Mouse (Mus musculus) layer of hippocampus, postnatal 14 days (tissue): Measurements from ENCODE around the gene Fabp3. TPM values are rescaled to one million over a fixed set of nuclear protein-coding genes. Genes with fewer than 3 reads are reported as not detected.

ENCODE experiments used
- DNase-seq, 2 experiments: peaks; one replicate each; pipeline ENCODE4 v3.0.0; 2021 to 2022; ENCODE audit warnings: low spot score in 2 of 2, mixed read lengths in 1 of 2
- total RNA-seq, 2 experiments: library from RNA; stranded (reverse); gene quantifications; 2 replicates each; pipeline ENCODE4 v1.2.3; 2021

Gene Fabp3
- total RNA-seq, 2 experiments from 2014 or later = 137 to 138 TPM

GRCm38 (mm10) chr4:130323165-130323564, 14.8 kb downstream of the Fabp3 start:
- DNase-seq = no peak

- no peak for DNase-seq
These were observed 15.2 kb downstream of the Fabp3 start for GRCm38 (mm10) chr4:130323607-130324006.

GRCm38 (mm10) chr4:130325446-130325845, 17.1 kb downstream of the Fabp3 start:
- no peak for DNase-seq

- DNase-seq = no peak
These were observed 19.0 kb downstream of the Fabp3 start for GRCm38 (mm10) chr4:130327366-130327765.

- DNase-seq = no peak
These were observed 27.5 kb downstream of the Fabp3 start for GRCm38 (mm10) chr4:130335867-130336266.

GRCm38 (mm10) chr4:130341691-130342090, 33.3 kb downstream of the Fabp3 start:
- DNase-seq = peak; percentile 25 to 51

GRCm38 (mm10) chr4:130349666-130350065, 41.3 kb downstream of the Fabp3 start:
- DNase-seq = no peak

GRCm38 (mm10) chr4:130350690-130351422, 42.5 kb downstream of the Fabp3 start:
- no peak for DNase-seq

- DNase-seq = no peak
These were observed 44.2 kb downstream of the Fabp3 start for GRCm38 (mm10) chr4:130352588-130352987.

- DNase-seq = no peak
These were observed 49.6 kb downstream of the Fabp3 start for GRCm38 (mm10) chr4:130357946-130358345.

- peak; percentile 99 to 100 for DNase-seq
These were observed 51.3 kb downstream of the Fabp3 start, which contains the start of the genes Zcchc17 and Snrnp40 for GRCm38 (mm10) chr4:130359486-130360237. Gene Zcchc17, minus strand, starts transcription at chr4:130359943. Gene Snrnp40, plus strand, starts transcription at chr4:130360132.

- peak in 1 of 2 experiments; percentile 10 for DNase-seq
These were observed 51.8 kb downstream of the Fabp3 start for GRCm38 (mm10) chr4:130360238-130360590.

Other genes starting within 250 kb of the Fabp3 start
- gene Pef1, start 206.0 kb upstream of the Fabp3 start, total RNA-seq = 10 to 100 TPM; 46.5 to 46.6 TPM
- 10 to 100 TPM; 10.2 to 10.9 TPM for gene Hcrtr1, start 169.2 kb upstream of the Fabp3 start, total RNA-seq
- 1 to 10 TPM; 3.3 to 5.5 TPM for gene Tinagl1, start 133.5 kb upstream of the Fabp3 start, total RNA-seq
- under 1 TPM in 1 of 2 experiments, not detected in 1; 0.46 TPM for gene Gm853, start 86.2 kb upstream of the Fabp3 start, total RNA-seq
- gene Serinc2, start 29.4 kb upstream of the Fabp3 start, total RNA-seq = 1 to 10 TPM; 7.9 to 9.6 TPM
- 1 to 10 TPM; 1.5 to 2.6 TPM for gene Gm10570, start 79 bp downstream of the Fabp3 start, total RNA-seq
- 10 to 100 TPM; 64.8 to 70.9 TPM for gene Zcchc17, start 51.3 kb downstream of the Fabp3 start, total RNA-seq
- 10 to 100 TPM; 31.8 to 34.2 TPM for gene Snrnp40, start 51.5 kb downstream of the Fabp3 start, total RNA-seq